Mouse (Mus musculus) bone marrow macrophage, adult 2 months (primary cell): ENCODE results near the gene Tead1.

Source experiments
- CTCF ChIP-seq: IDR thresholded peaks from 2 replicates; pipeline ENCODE4 v1.5.1; 2012; ENCODE audit warnings: low read depth, mild to moderate bottlenecking, low read length, moderate library complexity
- POLR2A ChIP-seq: IDR thresholded peaks from 2 replicates; pipeline ENCODE4 v1.6.1; 2012; ENCODE audit warnings: mild to moderate bottlenecking, low read depth, low read length, borderline replicate concordance

- TF ChIP-seq POLR2A (no peak), CTCF (no peak)
Measured at GRCm38 (mm10) chr7:112823621-112824020, 144.5 kb downstream of the Tead1 start.
